Mouse (Mus musculus) forebrain, postnatal 0 days (tissue): Measurements from ENCODE around the gene Dock3. TPM values are rescaled to one million over a fixed set of nuclear protein-coding genes. Genes with fewer than 3 reads are reported as not detected.
A peak's percentile ranks its signal among the peaks of the same experiment; 100 is the strongest.

ENCODE experiments used
- ATAC-seq: fragments of 200-750 bp; cut with Nextera tagmentation; 2 replicates; pipeline ENCODE4 v1.8.0; 2017; ENCODE audit warnings: mild to moderate bottlenecking, moderate library complexity
- DNase-seq: peaks from one replicate; pipeline ENCODE4 v3.0.0-alpha.2; 2015
- H3K27ac ChIP-seq: fragments of 300-500 bp; sonication (generic); 2 replicates; pipeline ENCODE4 v1.5.1; 2014; ENCODE audit warnings: low read depth, mild to moderate bottlenecking, antibody characterized with exemption, low read length, moderate library complexity, mixed read lengths
- H3K27me3 ChIP-seq: fragments of 300-500 bp; sonication (generic); 2 replicates; pipeline ENCODE4 v1.6.1; 2014; ENCODE audit warnings: mild to moderate bottlenecking, low read length, mixed read lengths; ENCODE audit not compliant: insufficient read depth
- H3K36me3 ChIP-seq: fragments of 300-500 bp; sonication (generic); 2 replicates; pipeline ENCODE4 v1.6.1; 2014; ENCODE audit warnings: mild to moderate bottlenecking, moderate library complexity; ENCODE audit not compliant: insufficient read depth
- H3K4me1 ChIP-seq: fragments of 300-500 bp; sonication (generic); 2 replicates; pipeline ENCODE4 v1.6.1; 2014; ENCODE audit warnings: antibody characterized with exemption; ENCODE audit not compliant: insufficient read depth
- H3K4me2 ChIP-seq: fragments of 300-500 bp; sonication (generic); 2 replicates; pipeline ENCODE4 v1.6.1; 2014; ENCODE audit warnings: low read depth, mild to moderate bottlenecking, moderate library complexity
- H3K4me3 ChIP-seq: fragments of 300-500 bp; sonication (generic); 2 replicates; pipeline ENCODE4 v1.5.1; 2014; ENCODE audit warnings: low read depth, low read length, mixed read lengths
- H3K9ac ChIP-seq: fragments of 300-500 bp; sonication (generic); 2 replicates; pipeline ENCODE4 v1.6.1; 2014; ENCODE audit warnings: mild to moderate bottlenecking
- H3K9me3 ChIP-seq: fragments of 300-500 bp; sonication (generic); 2 replicates; pipeline ENCODE4 v1.6.1; 2016; ENCODE audit warnings: low read length
- CTCF ChIP-seq: sonication (generic); IDR thresholded peaks from 2 replicates; pipeline ENCODE4 v1.5.1; 2016; ENCODE audit warnings: antibody characterized with exemption, control low read depth, low read depth
- WGBS: fragments of 180-500 bp; shearing (Covaris S2); extraction: QIAGEN DNeasy Blood & Tissue Kit; methylation state at CpG from one replicate; pipeline ENCODE4 v1.1.7; 2014; 5-methylcytosine and 5-hydroxymethylcytosine counted together
- polyA plus RNA-seq: library from polyadenylated mRNA; unstranded; fragments of >200 nt; fragmentation: Nextera tagmentation; extraction: Ambion mirVana; gene quantifications from 2 replicates; pipeline ENCODE4 v1.2.1, GENCODE M21; 2015
- total RNA-seq: library from RNA; depleted of rRNA; stranded (reverse); fragments of >200 nt; gene quantifications from 2 replicates; pipeline ENCODE4 v1.2.3, GENCODE M21; 2014

The Dock3 gene
- total and polyA plus RNA-seq, 2 experiments from 2014 or later: 21.3 to 53.7 TPM

DNA sequence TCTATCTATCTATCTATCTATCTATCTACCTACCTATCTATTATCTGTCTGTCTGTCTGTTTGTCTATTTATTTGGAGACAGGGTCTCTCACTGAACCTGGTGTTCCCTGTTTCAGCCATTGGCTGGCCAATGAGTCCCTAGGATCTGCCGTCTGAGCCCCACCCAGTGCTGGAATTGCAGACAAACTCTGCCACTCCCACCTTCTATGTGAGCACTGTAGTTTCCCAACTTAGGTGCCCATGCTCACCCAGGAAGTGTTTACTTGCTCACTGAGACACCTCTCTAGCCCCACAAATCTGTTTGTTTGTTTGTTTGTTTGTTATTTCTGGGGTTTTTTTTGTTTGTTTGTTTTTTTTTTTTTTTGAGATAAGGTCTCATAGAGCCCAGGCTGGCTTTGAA lies 35.3 kb upstream of the Dock3 start:
- Histone ChIP-seq H3K27ac (no peak overlapping the region), H3K36me3 (no peaks in the 10 kb centered on the region), H3K9me3 (no peaks in the 10 kb centered on the region), H3K4me1 (no peaks in the 10 kb centered on the region), H3K4me2 (no peak overlapping the region), H3K4me3 (no peak overlapping the region), H3K27me3 (no peaks in the 10 kb centered on the region), H3K9ac (no peak overlapping the region)
- ATAC-seq: no peak
- no peak for DNase-seq
- TF ChIP-seq CTCF: no peak
- 82% methylated on average over 1 of the region's 1 CpGs for WGBS

DNA sequence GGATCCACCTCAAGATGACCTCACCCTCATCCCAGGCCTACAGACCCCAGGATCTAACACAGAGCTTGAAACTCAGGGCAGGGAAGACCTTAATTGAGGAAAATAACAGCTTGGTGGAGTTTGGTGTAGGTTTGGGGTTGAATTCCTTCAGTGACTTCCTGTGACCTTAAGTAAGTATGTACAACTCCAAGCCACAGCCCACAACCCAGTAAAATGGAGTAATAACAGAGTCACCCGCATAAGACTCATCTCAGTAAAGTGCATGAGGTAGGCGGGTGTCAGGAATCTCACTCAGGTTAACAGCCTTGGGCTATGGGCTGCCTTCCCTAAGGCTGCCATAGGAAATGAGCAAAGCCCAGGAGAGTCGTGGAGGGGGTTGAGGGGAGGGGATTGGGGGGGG lies 33.0 kb upstream of the Dock3 start:
- H3K4me1 ChIP-seq: peaks cover 13% of the 10 kb centered on the region
- H3K27me3 ChIP-seq: no peaks in the 10 kb centered on the region
- no peak overlapping the region for H3K4me3 ChIP-seq
- H3K9me3 ChIP-seq: no peaks in the 10 kb centered on the region
- H3K27ac ChIP-seq: no peak overlapping the region
- DNase-seq (no peak), ATAC-seq (no peak)
- no peak overlapping the region for H3K9ac ChIP-seq
- no peaks in the 10 kb centered on the region for H3K36me3 ChIP-seq
- 61% methylated on average over 3 of the region's 3 CpGs for WGBS
- TF ChIP-seq CTCF: no peak
- no peak overlapping the region for H3K4me2 ChIP-seq

DNA sequence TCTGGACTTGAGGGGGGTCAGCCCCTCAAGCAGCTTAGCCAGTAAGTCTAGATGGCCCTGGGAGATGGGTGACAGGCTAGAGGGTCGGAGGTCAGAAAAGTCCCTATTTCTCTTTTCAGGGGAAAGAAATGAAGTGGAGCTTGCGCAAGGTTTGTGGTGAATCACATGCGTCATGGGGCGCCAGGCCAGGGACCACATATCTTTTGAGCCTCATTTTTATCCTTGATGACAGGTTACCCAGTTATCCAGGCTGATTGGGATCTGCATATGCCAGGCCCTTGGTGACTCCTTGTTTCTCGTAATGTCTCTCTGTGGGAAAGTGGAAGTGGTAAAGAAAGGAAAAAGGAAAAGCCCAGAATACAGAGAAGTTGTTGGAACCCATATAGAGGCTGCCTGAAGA lies 32.2 kb upstream of the Dock3 start:
- WGBS: 92% methylated on average over 5 of the region's 5 CpGs
- peaks cover 18% of the 10 kb centered on the region for H3K4me1 ChIP-seq
- H3K4me3 ChIP-seq: no peak overlapping the region
- no peaks in the 10 kb centered on the region for H3K9me3 ChIP-seq
- no peak overlapping the region for H3K4me2 ChIP-seq
- no peak overlapping the region for H3K27ac ChIP-seq
- H3K9ac ChIP-seq: no peak overlapping the region
- ATAC-seq (no peak), DNase-seq (no peak)
- no peaks in the 10 kb centered on the region for H3K36me3 ChIP-seq
- H3K27me3 ChIP-seq: no peaks in the 10 kb centered on the region
- no peak for TF ChIP-seq CTCF

DNA sequence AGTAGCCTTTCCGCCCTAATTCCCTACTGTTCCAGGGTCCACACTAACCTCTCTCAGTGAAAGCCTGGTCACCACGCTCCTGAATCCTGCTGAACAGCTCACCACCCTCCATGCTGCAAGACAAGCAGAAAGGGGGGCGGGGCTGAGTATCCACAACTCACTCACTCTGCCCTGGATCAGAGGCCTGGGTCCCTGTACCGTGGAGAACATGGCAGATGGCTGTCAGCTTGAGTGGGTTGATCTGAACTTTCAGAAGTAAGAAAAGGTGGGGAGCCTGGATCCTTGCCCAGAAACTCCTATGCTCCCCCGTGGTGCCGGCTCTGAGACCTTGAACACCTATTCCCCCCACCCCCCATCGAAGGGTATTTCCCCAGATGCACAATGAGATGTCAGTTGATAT lies 30.7 kb upstream of the Dock3 start:
- H3K27ac ChIP-seq: no peak overlapping the region
- no peak for DNase-seq
- no peak overlapping the region for H3K4me3 ChIP-seq
- H3K4me1 ChIP-seq: peaks cover 18% of the 10 kb centered on the region
- H3K4me2 ChIP-seq: no peak overlapping the region
- 70% methylated on average over 7 of the region's 7 CpGs for WGBS
- no peak overlapping the region for H3K9ac ChIP-seq
- TF ChIP-seq CTCF: no peak
- H3K27me3 ChIP-seq: no peaks in the 10 kb centered on the region
- no peaks in the 10 kb centered on the region for H3K9me3 ChIP-seq
- H3K36me3 ChIP-seq: no peaks in the 10 kb centered on the region
- no peak for ATAC-seq

DNA sequence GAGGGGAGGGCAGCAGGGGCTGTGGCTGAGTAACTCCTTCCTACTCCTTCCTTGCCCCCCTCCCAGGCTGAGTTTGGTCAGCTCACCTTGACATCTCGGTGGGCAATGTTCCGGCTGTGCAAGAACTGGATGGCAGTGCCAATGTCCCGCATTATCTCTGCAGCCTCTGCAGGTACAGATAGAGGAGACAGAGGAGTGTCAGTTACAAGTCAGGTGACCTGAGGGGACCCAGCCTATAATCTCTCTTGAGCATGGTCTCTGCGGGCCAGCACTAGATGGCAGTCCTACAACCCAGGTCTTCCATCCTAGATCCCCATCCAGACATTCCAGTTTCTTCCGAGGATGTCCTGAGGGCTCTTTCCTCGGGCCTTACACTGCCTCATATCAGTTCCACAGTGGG lies 30.1 kb upstream of the Dock3 start:
- Histone ChIP-seq H3K36me3 (no peaks in the 10 kb centered on the region), H3K4me1 (peaks cover 18% of the 10 kb centered on the region), H3K27ac (no peak overlapping the region), H3K4me2 (no peak overlapping the region), H3K4me3 (no peak overlapping the region), H3K9ac (no peak overlapping the region), H3K9me3 (no peaks in the 10 kb centered on the region), H3K27me3 (no peaks in the 10 kb centered on the region)
- TF ChIP-seq CTCF: no peak
- ATAC-seq (no peak), DNase-seq (no peak)
- WGBS: 87% methylated on average over 6 of the region's 6 CpGs

DNA sequence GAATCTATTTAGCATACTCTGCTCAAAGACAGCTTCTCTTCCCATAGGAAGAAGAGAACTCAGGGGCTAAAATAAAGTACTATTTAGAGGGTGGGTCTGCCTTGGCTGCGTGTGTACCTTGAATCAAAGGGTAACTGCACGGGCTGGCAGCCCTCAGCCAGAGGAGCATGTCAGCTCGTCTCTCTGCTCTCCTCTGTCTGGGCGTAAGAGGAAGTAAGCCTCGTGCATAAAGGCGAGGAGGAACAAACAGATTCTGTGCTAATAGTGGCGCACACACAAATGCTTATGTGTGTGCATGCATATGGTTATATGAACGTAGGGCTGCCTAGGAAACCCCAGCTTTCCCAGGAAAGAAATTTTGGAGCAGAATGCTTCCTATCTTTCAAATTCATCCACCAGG lies 29.1 kb upstream of the Dock3 start:
- H3K4me3 ChIP-seq: no peak overlapping the region
- H3K27me3 ChIP-seq: no peaks in the 10 kb centered on the region
- 42% methylated on average over 8 of the region's 8 CpGs for WGBS
- no peaks in the 10 kb centered on the region for H3K9me3 ChIP-seq
- no peak overlapping the region for H3K4me2 ChIP-seq
- H3K4me1 ChIP-seq: peaks cover 18% of the 10 kb centered on the region
- DNase-seq (peak; percentile 57), ATAC-seq (0 out of 2 replicates have a peak, but pooled peaks have one; percentile 26)
- H3K9ac ChIP-seq: no peak overlapping the region
- H3K36me3 ChIP-seq: no peaks in the 10 kb centered on the region
- TF ChIP-seq CTCF: no peak
- H3K27ac ChIP-seq: peak overlapping the region; percentile 4

DNA sequence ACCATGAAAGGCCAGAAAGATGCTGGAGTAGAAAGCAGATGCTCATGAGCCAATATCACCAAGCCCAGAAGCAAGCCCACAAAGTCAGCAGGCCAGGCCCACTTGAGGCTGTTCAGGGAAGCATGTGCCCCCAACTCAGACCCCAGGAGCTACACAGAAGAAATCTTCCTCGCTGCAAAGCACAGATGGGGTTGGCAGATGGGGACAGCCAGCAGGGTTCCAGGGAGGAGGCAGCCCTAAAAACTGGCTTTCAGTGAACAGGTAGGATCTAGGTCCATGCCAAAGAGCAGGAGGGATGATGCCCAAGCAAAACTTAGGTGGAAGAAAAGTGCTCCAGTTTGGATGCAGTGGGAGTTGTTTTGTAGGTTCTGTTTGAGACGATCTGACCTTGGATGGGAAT lies 28.7 kb upstream of the Dock3 start:
- no peaks in the 10 kb centered on the region for H3K9me3 ChIP-seq
- no peak overlapping the region for H3K4me3 ChIP-seq
- no peak overlapping the region for H3K4me2 ChIP-seq
- DNase-seq: peak; percentile 39
- no peaks in the 10 kb centered on the region for H3K27me3 ChIP-seq
- no peak for ATAC-seq
- TF ChIP-seq CTCF: no peak
- H3K9ac ChIP-seq: no peak overlapping the region
- no peaks in the 10 kb centered on the region for H3K36me3 ChIP-seq
- 51% methylated on average over 2 of the region's 2 CpGs for WGBS
- H3K27ac ChIP-seq: peak overlapping the region; percentile 4
- peaks cover 18% of the 10 kb centered on the region for H3K4me1 ChIP-seq

DNA sequence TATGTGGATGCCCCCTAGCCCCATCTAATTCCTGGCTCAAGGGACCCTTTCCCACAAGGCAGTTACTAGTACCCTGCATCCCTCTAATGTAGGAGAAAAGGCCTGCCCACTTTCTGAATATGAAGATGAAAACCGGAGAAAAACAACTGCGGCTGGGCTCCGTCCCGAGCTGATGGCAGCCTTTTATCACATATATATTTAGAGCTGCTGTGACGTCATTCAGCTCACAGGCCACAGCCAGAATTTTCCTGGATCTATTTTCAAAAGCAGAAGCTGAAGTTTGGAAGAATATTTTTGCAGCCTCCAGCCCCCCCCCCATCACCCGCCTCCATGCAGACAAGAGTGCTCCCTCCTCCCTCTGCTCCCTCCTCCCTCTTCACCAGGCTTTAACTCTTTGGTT lies 27.9 kb upstream of the Dock3 start:
- TF ChIP-seq CTCF: no peak
- Histone ChIP-seq H3K27ac (peak overlapping the region; percentile 83), H3K4me1 (peaks cover 22% of the 10 kb centered on the region), H3K9ac (no peak overlapping the region; the same call in 1 of the 2 replicates), H3K4me2 (no peak overlapping the region), H3K27me3 (no peaks in the 10 kb centered on the region), H3K4me3 (no peak overlapping the region), H3K36me3 (no peaks in the 10 kb centered on the region), H3K9me3 (no peaks in the 10 kb centered on the region)
- DNase-seq (peak; percentile 77), ATAC-seq (peak; percentile 63)
- 32% methylated on average over 6 of the region's 6 CpGs for WGBS
